ENCODE assay signal across 31 mouse cellular contexts in the genomic region with DNA sequence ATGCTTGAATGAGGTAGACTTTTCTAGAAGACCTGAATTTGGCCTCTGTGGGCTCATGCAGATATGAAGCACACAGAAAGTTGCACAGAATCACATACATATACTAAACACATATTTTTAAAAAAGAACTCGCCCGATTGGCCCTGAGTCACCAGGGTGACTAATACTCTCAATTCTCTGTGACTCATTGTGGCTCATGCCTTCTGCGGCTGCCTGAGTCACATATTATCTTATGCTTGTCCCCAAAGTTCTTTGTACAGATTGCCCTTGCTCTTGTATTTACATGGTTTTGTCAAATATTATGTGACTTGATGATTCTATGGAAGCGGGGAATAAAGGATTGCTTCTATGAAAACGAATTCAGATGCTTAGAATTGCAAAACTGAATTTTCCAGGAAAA. TPM values are rescaled to one million over a fixed set of nuclear protein-coding genes. Genes with fewer than 3 reads are reported as not detected.
DNase-seq lines count a peak whose midpoint lies in the region; ATAC-seq and TF ChIP-seq lines count a peak whose summit lies in the region.
"Had no signal": no experiment of that assay in that cellular context is flagged by ENCODE, and none has a peak within 500 bp of the region (broad histone marks: within the 10 kb centered on the region; RNA-seq: fewer than 3 reads in every experiment).

No protein-coding gene starts in this region.

- H3K4me3 ChIP-seq in bone marrow macrophage, adult 2 months (ENCODE audit: insufficient read depth, low read length) = no peak overlapping the region
- no peak overlapping the region for H3K4me3 ChIP-seq in midbrain, postnatal 0 days (ENCODE audit: low read depth, low read length)
- no peak overlapping the region for H3K4me3 ChIP-seq in forebrain, postnatal 0 days (ENCODE audit: low read depth, low read length)
- H3K4me3 ChIP-seq: embryonic facial prominence, embryonic 15.5 days; heart, adult 2 months; hindbrain, embryonic 15.5 days; intestine, embryonic 15.5 days; limb, embryonic 15.5 days; liver, embryonic 15.5 days; neural tube, embryonic 15.5 days had no signal

- WGBS in midbrain, postnatal 0 days = 94% methylated on average over 5 of the region's 5 CpGs
- 92% methylated on average over 5 of the region's 5 CpGs for WGBS in forebrain, postnatal 0 days

- peaks cover 15% of the 10 kb centered on the region for H3K4me1 ChIP-seq in bone marrow macrophage, adult 2 months (ENCODE audit: control insufficient read depth, insufficient read depth, low read length)
- no peaks in the 10 kb centered on the region for H3K4me1 ChIP-seq in midbrain, postnatal 0 days (ENCODE audit: insufficient read depth, low read length)
- H3K4me1 ChIP-seq in forebrain, postnatal 0 days (ENCODE audit: insufficient read depth) = no peaks in the 10 kb centered on the region
- H3K4me1 ChIP-seq: embryonic facial prominence, embryonic 15.5 days; hindbrain, embryonic 15.5 days; intestine, embryonic 15.5 days; limb, embryonic 15.5 days; liver, embryonic 15.5 days; neural tube, embryonic 15.5 days had no signal

- no peak overlapping the region for H3K9ac ChIP-seq in midbrain, postnatal 0 days (replicated peaks; ENCODE audit: low read length, poor library complexity, severe bottlenecking)
- no peak overlapping the region for H3K9ac ChIP-seq in forebrain, postnatal 0 days
- H3K9ac ChIP-seq: embryonic facial prominence, embryonic 15.5 days; hindbrain, embryonic 15.5 days; intestine, embryonic 15.5 days; limb, embryonic 15.5 days; liver, embryonic 15.5 days; neural tube, embryonic 15.5 days had no signal

- peak; percentile 96 for ATAC-seq in Patski
- no peak for ATAC-seq in midbrain, postnatal 0 days (ENCODE audit: low FRiP score)
- ATAC-seq in forebrain, postnatal 0 days = no peak
- ATAC-seq: intestine, embryonic 15.5 days; lung, postnatal 0 days had no signal

- no peaks in the 10 kb centered on the region for H3K9me3 ChIP-seq in midbrain, postnatal 0 days (ENCODE audit: low read length)
- no peaks in the 10 kb centered on the region for H3K9me3 ChIP-seq in forebrain, postnatal 0 days (ENCODE audit: low read length)
- H3K9me3 ChIP-seq: embryonic facial prominence, embryonic 15.5 days; hindbrain, embryonic 15.5 days; intestine, embryonic 15.5 days; limb, embryonic 15.5 days; liver, embryonic 15.5 days; neural tube, embryonic 15.5 days had no signal

- DNase-seq in urinary bladder, postnatal 14 days (ENCODE audit: low spot score) = peak; percentile 36
- DNase-seq in urinary bladder, adult 2 months (ENCODE audit: low spot score) = no peak
- peak; percentile 44 for DNase-seq in Patski (ENCODE audit: low read depth, low spot score)
- DNase-seq in telencephalon, adult 2 months (ENCODE audit: low read depth, low spot score) = peak; percentile 12
- no peak for DNase-seq in midbrain, postnatal 0 days (ENCODE audit: low spot score)
- no peak for DNase-seq in yolk sac, embryonic 10.5 days (ENCODE audit: low spot score)
- DNase-seq in forebrain, postnatal 0 days = no peak
- DNase-seq: cerebellum, adult 18-20 months; cerebellum, postnatal 36 days; gastrocnemius, postnatal 14 days; heart, adult 2 months; heart, postnatal 36 days; midbrain, embryonic 14.5 days; right cerebral cortex, postnatal 25 days had no signal

- H3K4me2 ChIP-seq in midbrain, postnatal 0 days (ENCODE audit: low read depth, low read length, poor library complexity, severe bottlenecking) = no peak overlapping the region
- no peak overlapping the region for H3K4me2 ChIP-seq in forebrain, postnatal 0 days (ENCODE audit: low read depth)
- H3K4me2 ChIP-seq: embryonic facial prominence, embryonic 15.5 days; hindbrain, embryonic 15.5 days; intestine, embryonic 15.5 days; limb, embryonic 15.5 days; liver, embryonic 15.5 days; neural tube, embryonic 15.5 days had no signal

- in situ Hi-C loops in Patski (cut with MboI; ENCODE audit: low pct_unique_long_range_greater_than_20kb) = loop anchor here (5.0 kb wide), 1 partner anchor 134 kb away; no protein-coding TSS in a partner anchor

- CTCF ChIA-PET in Patski (lab: Charles Lee) = interaction anchor here (0.9 to 1.4 kb wide), 3 partner anchors 11 to 132 kb away, joined by 3 to 5 read pairs (median 3); no protein-coding TSS in a partner anchor

- no peaks in the 10 kb centered on the region for H3K27me3 ChIP-seq in Patski
- no peaks in the 10 kb centered on the region for H3K27me3 ChIP-seq in midbrain, postnatal 0 days (ENCODE audit: insufficient read depth, low read length)
- no peaks in the 10 kb centered on the region for H3K27me3 ChIP-seq in forebrain, postnatal 0 days (ENCODE audit: insufficient read depth, low read length)
- H3K27me3 ChIP-seq: embryonic facial prominence, embryonic 15.5 days; hindbrain, embryonic 15.5 days; intestine, embryonic 15.5 days; limb, embryonic 15.5 days; liver, embryonic 15.5 days; neural tube, embryonic 15.5 days had no signal

- no peaks in the 10 kb centered on the region for H3K36me3 ChIP-seq in midbrain, postnatal 0 days (ENCODE audit: insufficient read depth, low read length)
- H3K36me3 ChIP-seq in forebrain, postnatal 0 days (ENCODE audit: insufficient read depth) = no peaks in the 10 kb centered on the region
- H3K36me3 ChIP-seq: embryonic facial prominence, embryonic 15.5 days; hindbrain, embryonic 15.5 days; intestine, embryonic 15.5 days; limb, embryonic 15.5 days; liver, embryonic 15.5 days; neural tube, embryonic 15.5 days had no signal

- H3K27ac ChIP-seq in bone marrow macrophage, adult 2 months (ENCODE audit: insufficient read depth, low read depth, low read length) = peak overlapping the region; percentile 21; the same call in 1 of the 2 replicates
- no peak overlapping the region for H3K27ac ChIP-seq in midbrain, postnatal 0 days (ENCODE audit: low read depth, low read length)
- no peak overlapping the region for H3K27ac ChIP-seq in forebrain, postnatal 0 days (ENCODE audit: low read depth, low read length)
- H3K27ac ChIP-seq: embryonic facial prominence, embryonic 15.5 days; heart, adult 2 months; hindbrain, embryonic 15.5 days; intestine, embryonic 15.5 days; limb, embryonic 15.5 days; liver, embryonic 15.5 days; neural tube, embryonic 15.5 days had no signal

- no peak for TF ChIP-seq CTCF in Patski (IDR thresholded peaks at IDR 0.05)
- no peak for TF ChIP-seq CTCF in bone marrow macrophage, adult 2 months (IDR thresholded peaks at IDR 0.05; ENCODE audit: low read depth, low read length)
- no peak for TF ChIP-seq CTCF in midbrain, postnatal 0 days (IDR thresholded peaks at IDR 0.05)
- TF ChIP-seq CTCF in forebrain, postnatal 0 days (IDR thresholded peaks at IDR 0.05; ENCODE audit: low read depth) = no peak

- POLR2A ChIA-PET in Patski (lab: Charles Lee) = interaction anchor here (0.6 kb wide), 1 partner anchor 67 kb away, joined by 3 read pairs; no protein-coding TSS in a partner anchor

- TF ChIP-seq POLR2A in bone marrow macrophage, adult 2 months (IDR thresholded peaks at IDR 0.05; ENCODE audit: borderline replicate concordance, low read depth, low read length) = no peak

RNA-seq across cellular contexts. Expression of gene Foxb2, which starts 25.0 kb away (rescaled TPM):
- polyA plus RNA-seq in urinary bladder, adult 2 months (2012; rRNA removed) = not detected in 2 replicates
- not detected for polyA plus RNA-seq in Patski (2021)
- not detected in 2 replicates for polyA plus RNA-seq in bone marrow macrophage, adult 2 months (2012; ENCODE audit: insufficient read depth, insufficient read length, missing spikeins)
- total RNA-seq in midbrain, postnatal 0 days (2014; rRNA removed) = 0.28 TPM in 1 of 2 replicates, not detected in the other
- polyA plus RNA-seq in midbrain, postnatal 0 days (2015; fragmentation: Nextera tagmentation; extraction: Ambion mirVana) = 0.26 and 0.47 TPM in 2 replicates
- 0.62 and 1.4 TPM in 2 replicates for total RNA-seq in forebrain, postnatal 0 days (2014; rRNA removed)
- polyA plus RNA-seq in forebrain, postnatal 0 days (2015; fragmentation: Nextera tagmentation; extraction: Ambion mirVana) = 0.30 TPM in 1 of 2 replicates, not detected in the other
- total RNA-seq: ES-E14; gastrocnemius, postnatal 14 days; heart, adult 2 months; heart, postnatal 36 days; layer of hippocampus, postnatal 14 days; left cerebral cortex, postnatal 36 days; megakaryocyte progenitor cell, adult 5-6 weeks had no signal
- polyA plus RNA-seq: frontal cortex, adult 2 months; heart, adult 2 months; heart, embryonic 14.5 days; intestine, embryonic 15.5 days; kidney, embryonic 16.5 days; large intestine, adult 2 months; limb, embryonic 15.5 days; liver, embryonic 15.5 days; lung, postnatal 0 days; midbrain, embryonic 14.5 days; neural tube, embryonic 15.5 days; stomach, embryonic 16.5 days had no signal

RNA-seq across cellular contexts. Expression of gene Prune2, which starts 57.3 kb away (rescaled TPM):
- polyA plus RNA-seq in urinary bladder, adult 2 months (2012; rRNA removed) = 14.8 and 18.0 TPM in 2 replicates
- polyA plus RNA-seq in Patski (2021) = 0.33 TPM
- 19.2 and 21.4 TPM in 2 replicates for polyA plus RNA-seq in bone marrow macrophage, adult 2 months (2012; ENCODE audit: insufficient read depth, insufficient read length, missing spikeins)
- total RNA-seq in midbrain, postnatal 0 days (2014; rRNA removed) = 12.1 and 14.3 TPM in 2 replicates
- 10.8 and 12.0 TPM in 2 replicates for polyA plus RNA-seq in midbrain, postnatal 0 days (2015; fragmentation: Nextera tagmentation; extraction: Ambion mirVana)
- total RNA-seq in forebrain, postnatal 0 days (2014; rRNA removed) = 11.8 and 13.1 TPM in 2 replicates
- 5.4 and 7.2 TPM in 2 replicates for polyA plus RNA-seq in forebrain, postnatal 0 days (2015; fragmentation: Nextera tagmentation; extraction: Ambion mirVana)

Comparison
In these comparisons a context has a peak if more than half of its experiments do, and no peak if none do; other contexts are left out.
1. DNase-seq: peak in urinary bladder, postnatal 14 days (single experiment), Patski (single experiment) and telencephalon, adult 2 months (single experiment); none in urinary bladder, adult 2 months (single experiment), midbrain, postnatal 0 days (single experiment), yolk sac, embryonic 10.5 days (single experiment) and forebrain, postnatal 0 days (single experiment).